Mouse (Mus musculus): Measurements from ENCODE around the gene Hacl1.

The Hacl1 gene

GRCm38 (mm10) chr14:31575866-31576265, 65.2 kb downstream of the Hacl1 start:
- no peak for DNase-seq (ENCODE audit: low read depth, low spot score)

- DNase-seq (ENCODE audit: low read depth, low spot score) = peak; percentile 44
These were observed 66.0 kb downstream of the Hacl1 start for GRCm38 (mm10) chr14:31574903-31575665.

- DNase-seq (ENCODE audit: low read depth, low spot score) = no peak
These were observed 68.4 kb downstream of the Hacl1 start for GRCm38 (mm10) chr14:31572561-31573175.

- DNase-seq (ENCODE audit: low read depth, low spot score) = no peak
These were observed 69.7 kb downstream of the Hacl1 start for GRCm38 (mm10) chr14:31571419-31571818.

GRCm38 (mm10) chr14:31570131-31570951, 70.7 kb downstream of the Hacl1 start:
- DNase-seq (ENCODE audit: low read depth, low spot score) = peak; percentile 50

GRCm38 (mm10) chr14:31569151-31569631, 71.9 kb downstream of the Hacl1 start:
- DNase-seq (ENCODE audit: low read depth, low spot score) = peak; percentile 58

GRCm38 (mm10) chr14:31565478-31566212, 75.4 kb downstream of the Hacl1 start:
- DNase-seq (ENCODE audit: low read depth, low spot score) = no peak

GRCm38 (mm10) chr14:31564452-31565179, 76.5 kb downstream of the Hacl1 start:
- DNase-seq (ENCODE audit: low read depth, low spot score) = no peak

- DNase-seq (ENCODE audit: low read depth, low spot score) = no peak
These were observed 80.2 kb downstream of the Hacl1 start for GRCm38 (mm10) chr14:31560886-31561285.

- no peak for DNase-seq (ENCODE audit: low read depth, low spot score)
These were observed 81.9 kb downstream of the Hacl1 start for GRCm38 (mm10) chr14:31559216-31559615.

- peak; percentile 39 for DNase-seq (ENCODE audit: low read depth, low spot score)
These were observed 83.3 kb downstream of the Hacl1 start for GRCm38 (mm10) chr14:31557784-31558183.

GRCm38 (mm10) chr14:31557273-31557672, 83.8 kb downstream of the Hacl1 start:
- no peak for DNase-seq (ENCODE audit: low read depth, low spot score)

- DNase-seq (ENCODE audit: low read depth, low spot score) = peak; percentile 57
These were observed 84.4 kb downstream of the Hacl1 start for GRCm38 (mm10) chr14:31556526-31557260.

- DNase-seq (ENCODE audit: low read depth, low spot score) = peak; percentile 67
These were observed 85.1 kb downstream of the Hacl1 start for GRCm38 (mm10) chr14:31555963-31556434.

GRCm38 (mm10) chr14:31555021-31555420, 86.1 kb downstream of the Hacl1 start:
- peak; percentile 59 for DNase-seq (ENCODE audit: low read depth, low spot score)
